Mouse (Mus musculus): ENCODE measurements around the gene Lsmem1. TPM values are rescaled to one million over a fixed set of nuclear protein-coding genes. Genes with fewer than 3 reads are reported as not detected.
"Not testable (repeated sequence)": the region's sequence is repeated elsewhere in the genome, so short reads cannot be mapped to it uniquely, and the experiment has no call there.

Gene Lsmem1
- polyA plus RNA-seq, 1 experiment from 2014 or later: 0.13 TPM

DNA sequence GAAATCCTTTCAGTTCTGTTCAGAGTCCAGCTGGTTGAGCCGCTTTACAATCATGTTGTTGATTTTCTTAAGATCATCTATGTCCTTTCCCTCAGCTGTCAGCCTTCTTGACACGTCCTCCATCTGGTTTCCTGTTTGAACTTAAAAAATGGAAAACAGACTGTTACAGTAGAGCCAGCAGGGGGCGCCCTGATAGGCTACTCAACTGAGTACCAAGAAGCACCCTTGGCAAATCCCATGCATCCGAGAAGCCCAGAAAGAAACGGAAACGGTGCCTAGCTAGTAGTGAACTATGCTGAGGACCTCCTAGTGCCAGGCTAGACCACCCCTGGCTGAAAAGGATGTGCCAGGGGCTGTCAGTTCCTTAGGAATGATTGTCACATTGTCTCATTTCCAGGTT lies 22.2 kb downstream of the Lsmem1 start:
- H3K4me1 ChIP-seq (replicated peaks; ENCODE audit: insufficient read depth, low read length): no peaks in the 10 kb centered on the region
- no peak for ATAC-seq (replicated peaks; ENCODE audit: low FRiP score, low read depth)
- H3K9me3 ChIP-seq (replicated peaks; ENCODE audit: low read length): no peaks in the 10 kb centered on the region
- peak; percentile 51 for TF ChIP-seq CTCF (IDR thresholded peaks at IDR 0.05; ENCODE audit: low read depth)
- H3K27me3 ChIP-seq (ENCODE audit: insufficient read depth, low read length): no peaks in the 10 kb centered on the region
- no peak overlapping the region for H3K9ac ChIP-seq (ENCODE audit: low read depth, low read length)
- no peak for DNase-seq (ENCODE audit: low spot score)
- H3K4me2 ChIP-seq (ENCODE audit: low read length): no peak overlapping the region
- no peak overlapping the region for H3K27ac ChIP-seq
- no peak overlapping the region for H3K4me3 ChIP-seq (replicated peaks; ENCODE audit: low read depth, low read length)
- H3K36me3 ChIP-seq (ENCODE audit: insufficient read depth, low read length): no peaks in the 10 kb centered on the region
- 64% methylated on average over 6 of the region's 6 CpGs for WGBS

DNA sequence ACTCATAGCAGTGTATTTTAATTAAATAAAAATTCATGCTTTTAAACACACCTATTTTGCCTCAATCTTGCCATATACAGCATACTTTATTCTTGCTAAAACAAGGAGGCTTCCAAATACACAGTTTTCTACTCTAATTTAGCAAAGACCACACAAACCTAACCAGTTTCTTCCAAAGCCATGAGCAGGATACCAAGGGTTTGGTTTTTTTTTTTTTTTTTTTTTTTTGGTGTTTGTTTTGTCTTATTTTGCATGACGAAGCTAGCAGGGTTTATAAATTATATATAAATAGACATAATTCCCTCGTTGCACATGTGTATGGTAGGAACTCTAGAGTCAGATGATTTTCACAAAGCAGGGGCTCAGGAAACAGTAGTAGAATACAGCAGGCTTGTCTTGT lies 23.1 kb downstream of the Lsmem1 start:
- H3K4me1 ChIP-seq (replicated peaks; ENCODE audit: insufficient read depth, low read length): no peaks in the 10 kb centered on the region
- no peaks in the 10 kb centered on the region for H3K9me3 ChIP-seq (replicated peaks; ENCODE audit: low read length)
- no peak overlapping the region for H3K4me3 ChIP-seq (replicated peaks; ENCODE audit: low read depth, low read length)
- 70% methylated on average over 2 of the region's 2 CpGs for WGBS
- H3K27ac ChIP-seq: no peak overlapping the region
- no peak for TF ChIP-seq CTCF (IDR thresholded peaks at IDR 0.05; ENCODE audit: low read depth)
- ATAC-seq (replicated peaks; ENCODE audit: low FRiP score, low read depth): no peak
- no peak overlapping the region for H3K4me2 ChIP-seq (ENCODE audit: low read length)
- H3K9ac ChIP-seq (ENCODE audit: low read depth, low read length): no peak overlapping the region
- H3K36me3 ChIP-seq (ENCODE audit: insufficient read depth, low read length): no peaks in the 10 kb centered on the region
- no peak for DNase-seq (ENCODE audit: low spot score)
- no peaks in the 10 kb centered on the region for H3K27me3 ChIP-seq (ENCODE audit: insufficient read depth, low read length)

DNA sequence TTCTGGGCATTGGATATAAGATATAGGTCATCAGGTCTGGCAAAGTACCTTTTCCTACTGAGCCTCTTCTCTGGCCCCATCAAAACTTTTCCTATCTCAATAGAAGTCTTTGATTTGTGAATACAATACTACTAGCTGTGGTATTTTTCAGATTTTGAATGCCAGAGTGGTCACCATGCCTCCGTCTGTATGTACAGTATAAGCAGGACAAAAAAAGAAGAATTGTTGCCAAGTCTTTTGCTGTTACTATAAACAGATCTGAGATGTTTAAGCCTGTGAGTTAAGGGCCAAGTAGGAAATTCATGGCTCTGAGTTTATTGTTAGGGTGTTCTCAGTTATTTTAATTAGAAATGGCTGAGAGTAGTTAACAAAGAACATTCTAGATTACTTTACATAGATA lies 24.1 kb downstream of the Lsmem1 start:
- H3K27ac ChIP-seq; H3K4me2 ChIP-seq (ENCODE audit: low read length); H3K36me3 ChIP-seq (ENCODE audit: insufficient read depth, low read length); DNase-seq (ENCODE audit: low spot score); H3K27me3 ChIP-seq (ENCODE audit: insufficient read depth, low read length); H3K4me3 ChIP-seq (replicated peaks; ENCODE audit: low read depth, low read length); ATAC-seq (replicated peaks; ENCODE audit: low FRiP score, low read depth); H3K9me3 ChIP-seq (replicated peaks; ENCODE audit: low read length); H3K4me1 ChIP-seq (replicated peaks; ENCODE audit: insufficient read depth, low read length); H3K9ac ChIP-seq (ENCODE audit: low read depth, low read length): not testable (repeated sequence)
- 70% methylated on average over 1 of the region's 1 CpGs for WGBS

DNA sequence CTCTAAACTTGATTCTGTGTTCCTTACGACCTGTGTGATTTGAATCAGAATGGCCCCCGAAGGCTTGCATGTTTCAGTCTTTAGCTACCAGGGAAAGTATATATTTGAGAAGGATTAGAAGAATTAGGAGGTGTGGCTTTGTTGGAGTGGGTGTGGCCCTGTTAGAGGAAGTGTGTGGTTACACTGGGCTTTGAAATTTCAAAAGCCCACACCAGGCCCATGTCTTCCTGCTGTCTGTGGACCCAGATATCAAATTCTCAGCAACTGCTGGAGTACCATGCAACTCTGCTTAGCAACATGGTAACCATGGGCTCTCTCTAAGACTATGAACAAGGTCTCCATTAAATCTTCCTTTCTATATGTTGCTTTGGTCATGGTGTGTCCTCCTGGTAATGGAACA lies 27.7 kb downstream of the Lsmem1 start:
- no peak overlapping the region for H3K9ac ChIP-seq (ENCODE audit: low read depth, low read length)
- H3K4me1 ChIP-seq (replicated peaks; ENCODE audit: insufficient read depth, low read length): no peaks in the 10 kb centered on the region
- H3K27ac ChIP-seq: no peak overlapping the region
- DNase-seq (ENCODE audit: low spot score): no peak
- H3K4me2 ChIP-seq (ENCODE audit: low read length): no peak overlapping the region
- no peak overlapping the region for H3K4me3 ChIP-seq (replicated peaks; ENCODE audit: low read depth, low read length)
- no peak for ATAC-seq (replicated peaks; ENCODE audit: low FRiP score, low read depth)
- TF ChIP-seq CTCF (IDR thresholded peaks at IDR 0.05; ENCODE audit: low read depth): no peak
- H3K36me3 ChIP-seq (ENCODE audit: insufficient read depth, low read length): no peaks in the 10 kb centered on the region
- H3K27me3 ChIP-seq (ENCODE audit: insufficient read depth, low read length): no peaks in the 10 kb centered on the region
- H3K9me3 ChIP-seq (replicated peaks; ENCODE audit: low read length): no peaks in the 10 kb centered on the region
- 81% methylated on average over 2 of the region's 2 CpGs for WGBS

DNA sequence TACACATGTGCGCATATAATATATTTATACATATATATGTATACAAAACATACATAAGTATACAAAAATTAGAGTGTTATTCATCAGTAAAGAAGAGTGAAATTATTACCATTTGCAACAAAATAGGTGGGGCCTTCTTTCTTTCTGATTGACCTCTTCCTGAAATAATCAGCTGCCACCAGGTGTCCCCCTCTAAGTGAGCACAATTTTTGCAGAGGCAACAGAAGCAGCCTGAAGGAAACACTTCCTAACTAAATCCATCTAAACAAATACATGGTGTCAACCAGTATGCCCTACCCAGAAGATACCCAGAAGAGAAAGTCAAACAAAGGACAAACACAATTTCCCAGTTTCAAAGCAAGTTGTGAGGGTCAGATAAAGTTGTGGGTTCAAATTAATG lies 29.6 kb downstream of the Lsmem1 start:
- peak; percentile 19; the same call in 1 of the 2 replicates for TF ChIP-seq CTCF (IDR thresholded peaks at IDR 0.05; ENCODE audit: low read depth)
- ATAC-seq (replicated peaks; ENCODE audit: low FRiP score, low read depth): no peak
- 98% methylated on average over 1 of the region's 1 CpGs for WGBS

DNA sequence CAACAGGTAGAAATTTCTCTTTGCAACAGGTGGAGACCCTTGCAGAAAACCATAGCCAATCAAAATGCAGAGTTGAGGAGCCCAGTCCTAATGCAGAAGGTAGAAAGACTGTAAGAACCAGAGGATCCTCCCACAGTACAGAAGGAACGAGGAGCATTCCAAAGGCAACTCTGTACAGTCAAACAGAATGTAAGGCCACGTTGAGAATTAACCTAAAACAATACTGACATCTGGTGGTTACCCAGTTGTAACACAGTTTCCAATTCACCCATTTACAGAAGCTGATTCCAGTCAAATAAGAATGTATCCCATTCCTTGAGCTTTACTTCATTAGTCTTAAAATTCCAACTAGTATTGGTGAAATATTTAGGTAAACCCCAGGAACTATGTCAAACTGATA lies 34.7 kb downstream of the Lsmem1 start:
- DNase-seq (ENCODE audit: low spot score): peak; percentile 90
- no peak overlapping the region for H3K9ac ChIP-seq (ENCODE audit: low read depth, low read length)
- H3K9me3 ChIP-seq (replicated peaks; ENCODE audit: low read length): no peaks in the 10 kb centered on the region
- H3K36me3 ChIP-seq (ENCODE audit: insufficient read depth, low read length): no peaks in the 10 kb centered on the region
- H3K4me3 ChIP-seq (replicated peaks; ENCODE audit: low read depth, low read length): no peak overlapping the region
- H3K4me1 ChIP-seq (replicated peaks; ENCODE audit: insufficient read depth, low read length): no peaks in the 10 kb centered on the region
- peak; percentile 88 for TF ChIP-seq CTCF (IDR thresholded peaks at IDR 0.05; ENCODE audit: low read depth)
- no peak overlapping the region for H3K4me2 ChIP-seq (ENCODE audit: low read length)
- WGBS: 0% methylated on average over 2 of the region's 2 CpGs
- ATAC-seq (replicated peaks; ENCODE audit: low FRiP score, low read depth): peak; percentile 63; the same call in 1 of the 2 replicates
- H3K27me3 ChIP-seq (ENCODE audit: insufficient read depth, low read length): no peaks in the 10 kb centered on the region
- H3K27ac ChIP-seq: no peak overlapping the region

More for the DNA sequence above, 29.6 kb downstream of the Lsmem1 start:
- no peak overlapping the region for H3K9ac ChIP-seq (ENCODE audit: low read depth, low read length)
- no peak overlapping the region for H3K4me2 ChIP-seq (ENCODE audit: low read length)
- no peaks in the 10 kb centered on the region for H3K9me3 ChIP-seq (replicated peaks; ENCODE audit: low read length)
- DNase-seq (ENCODE audit: low spot score): no peak
- no peaks in the 10 kb centered on the region for H3K4me1 ChIP-seq (replicated peaks; ENCODE audit: insufficient read depth, low read length)
- no peak overlapping the region for H3K27ac ChIP-seq
- no peaks in the 10 kb centered on the region for H3K27me3 ChIP-seq (ENCODE audit: insufficient read depth, low read length)
- H3K36me3 ChIP-seq (ENCODE audit: insufficient read depth, low read length): no peaks in the 10 kb centered on the region
- H3K4me3 ChIP-seq (replicated peaks; ENCODE audit: low read depth, low read length): no peak overlapping the region

DNA sequence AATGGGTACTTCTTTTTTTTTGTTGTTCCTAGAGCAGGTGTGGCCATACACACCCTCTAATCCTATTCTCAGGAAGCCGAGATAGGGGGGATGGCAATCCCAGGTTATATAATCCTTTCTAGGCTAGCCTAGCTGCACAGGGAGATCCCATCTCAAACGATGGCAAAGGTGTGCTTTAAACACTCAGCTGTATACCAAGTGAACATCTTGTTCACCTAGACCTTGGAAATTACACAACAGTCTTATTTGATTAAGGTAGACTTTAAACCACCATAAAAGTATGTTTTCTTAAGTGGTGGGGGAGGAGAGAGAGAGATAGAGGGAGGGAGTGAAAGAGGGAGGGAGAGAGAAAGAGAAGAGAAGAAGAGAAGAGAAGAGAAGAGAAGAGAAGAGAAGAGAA lies 38.5 kb downstream of the Lsmem1 start:
- Histone ChIP-seq H3K9ac (ENCODE audit: low read depth, low read length) (no peak overlapping the region), H3K27me3 (ENCODE audit: insufficient read depth, low read length) (no peaks in the 10 kb centered on the region), H3K27ac (no peak overlapping the region), H3K4me1 (replicated peaks; ENCODE audit: insufficient read depth, low read length) (no peaks in the 10 kb centered on the region), H3K9me3 (replicated peaks; ENCODE audit: low read length) (no peaks in the 10 kb centered on the region), H3K4me2 (ENCODE audit: low read length) (no peak overlapping the region), H3K4me3 (replicated peaks; ENCODE audit: low read depth, low read length) (no peak overlapping the region), H3K36me3 (ENCODE audit: insufficient read depth, low read length) (no peaks in the 10 kb centered on the region)
- no peak for TF ChIP-seq CTCF (IDR thresholded peaks at IDR 0.05; ENCODE audit: low read depth)
- 89% methylated on average over 2 of the region's 2 CpGs for WGBS
- DNase-seq (ENCODE audit: low spot score) (no peak), ATAC-seq (replicated peaks; ENCODE audit: low FRiP score, low read depth) (no peak)
